Mouse (Mus musculus) liver, adult 2 months (tissue): ENCODE results near the gene Exosc9.

Source experiments
- CTCF ChIP-seq: fragments of 200-500 bp; IDR thresholded peaks from 2 replicates; pipeline ENCODE4 v1.5.1; 2011; ENCODE audit warnings: low read depth, low read length, control low read depth
- POLR2A ChIP-seq: fragments of 200-500 bp; IDR thresholded peaks from 2 replicates; pipeline ENCODE4 v1.6.1; 2011; ENCODE audit warnings: low read length, control low read depth; ENCODE audit not compliant: insufficient read depth; ENCODE audit errors: extremely low read depth

- TF ChIP-seq CTCF, result no peak
- TF ChIP-seq POLR2A, result no peak
Measured at GRCm38 (mm10) chr3:36524466-36524865, 27.9 kb upstream of the Exosc9 start.
